Mouse (Mus musculus) embryonic facial prominence, embryonic 11.5 days (tissue): ENCODE measurements around the gene Ctnnd2. TPM values are rescaled to one million over a fixed set of nuclear protein-coding genes. Genes with fewer than 3 reads are reported as not detected.

Source experiments
- ATAC-seq: fragments of 200-750 bp; cut with Nextera tagmentation; replicated peaks from 2 replicates; pipeline ENCODE4 v1.8.0; 2017; ENCODE audit warnings: low read depth; ENCODE audit not compliant: insufficient number of reproducible peaks, low FRiP score, low TSS enrichment
- DNase-seq: peaks from one replicate; pipeline ENCODE4 v3.0.0-alpha.2; 2015; ENCODE audit warnings: low spot score
- H3K27ac ChIP-seq: fragments of 300-500 bp; sonication (generic); replicated peaks from 2 replicates; pipeline ENCODE4 v1.5.1; 2014; ENCODE audit warnings: mild to moderate bottlenecking, low read depth, low read length, control low read depth
- H3K27me3 ChIP-seq: fragments of 300-500 bp; sonication (generic); 2 replicates; pipeline ENCODE4 v1.6.1; 2014; ENCODE audit warnings: mild to moderate bottlenecking, low read length, moderate library complexity, mixed read lengths; ENCODE audit not compliant: control insufficient read depth, insufficient read depth
- H3K36me3 ChIP-seq: fragments of 300-500 bp; sonication (generic); replicated peaks from 2 replicates; pipeline ENCODE4 v1.6.1; 2014; ENCODE audit warnings: low read depth, mild to moderate bottlenecking, low read length, moderate library complexity, mixed read lengths; ENCODE audit not compliant: control insufficient read depth, insufficient read depth
- H3K4me1 ChIP-seq: fragments of 300-500 bp; sonication (generic); 2 replicates; pipeline ENCODE4 v1.6.1; 2014; ENCODE audit warnings: low read length, mixed read lengths; ENCODE audit not compliant: control insufficient read depth, insufficient read depth
- H3K4me2 ChIP-seq: fragments of 300-500 bp; sonication (generic); 2 replicates; pipeline ENCODE4 v1.6.1; 2014; ENCODE audit warnings: low read depth, mild to moderate bottlenecking, control low read depth, low read length, moderate library complexity
- H3K4me3 ChIP-seq: fragments of 300-500 bp; sonication (generic); 2 replicates; pipeline ENCODE4 v1.5.1; 2014; ENCODE audit warnings: low read depth, low read length, control low read depth
- H3K9ac ChIP-seq: fragments of 300-500 bp; sonication (generic); replicated peaks from 2 replicates; pipeline ENCODE4 v1.6.1; 2014; ENCODE audit warnings: mild to moderate bottlenecking, control low read depth, low read length
- H3K9me3 ChIP-seq: fragments of 300-500 bp; sonication (generic); replicated peaks from 2 replicates; pipeline ENCODE4 v1.6.1; 2016; ENCODE audit warnings: mild to moderate bottlenecking, low read length, inconsistent platforms, mixed read lengths; ENCODE audit not compliant: control insufficient read depth
- WGBS: fragments of 180-500 bp; shearing (Covaris S2); extraction: QIAGEN DNeasy Blood & Tissue Kit; methylation state at CpG from one replicate; pipeline ENCODE4 v1.1.7; 2014; 5-methylcytosine and 5-hydroxymethylcytosine counted together
- polyA plus RNA-seq: library from polyadenylated mRNA; unstranded; fragments of >200 nt; fragmentation: Nextera tagmentation; extraction: Ambion mirVana; gene quantifications from 2 replicates; pipeline ENCODE4 v1.2.1, GENCODE M21; 2014

Ctnnd2 gene
- polyA plus RNA-seq, 1 experiment from 2014 or later: 9.6 TPM

GRCm38 (mm10) chr15:30374907-30375306 lies 202.5 kb downstream of the Ctnnd2 start:
- ATAC-seq: no peak
- DNase-seq: no peak
- H3K27me3 ChIP-seq: no peaks in the 10 kb centered on the region

GRCm38 (mm10) chr15:30383075-30383842 lies 210.9 kb downstream of the Ctnnd2 start:
- Histone ChIP-seq H3K9me3 (no peaks in the 10 kb centered on the region), H3K9ac (no peak overlapping the region), H3K27me3 (no peaks in the 10 kb centered on the region), H3K4me2 (no peak overlapping the region), H3K4me3 (no peak overlapping the region), H3K36me3 (no peaks in the 10 kb centered on the region), H3K4me1 (no peaks in the 10 kb centered on the region), H3K27ac (no peak overlapping the region)
- DNase-seq (peak; percentile 58), ATAC-seq (no peak)
- 23% methylated on average over 9 of the region's 9 CpGs for WGBS

More at GRCm38 (mm10) chr15:30374907-30375306, 202.5 kb downstream of the Ctnnd2 start:
- no peak overlapping the region for H3K27ac ChIP-seq
- H3K4me1 ChIP-seq: no peaks in the 10 kb centered on the region
- H3K9me3 ChIP-seq: no peaks in the 10 kb centered on the region
- WGBS: 87% methylated on average over 5 of the region's 5 CpGs
- H3K4me3 ChIP-seq: no peak overlapping the region
- no peak overlapping the region for H3K4me2 ChIP-seq
- no peak overlapping the region for H3K9ac ChIP-seq
- no peaks in the 10 kb centered on the region for H3K36me3 ChIP-seq

- Histone ChIP-seq H3K9ac (no peak overlapping the region), H3K4me3 (no peak overlapping the region), H3K4me2 (no peak overlapping the region), H3K9me3 (no peaks in the 10 kb centered on the region), H3K36me3 (no peaks in the 10 kb centered on the region), H3K27me3 (no peaks in the 10 kb centered on the region), H3K27ac (no peak overlapping the region), H3K4me1 (no peaks in the 10 kb centered on the region)
- ATAC-seq: no peak
- DNase-seq: no peak
- 73% methylated on average over 5 of the region's 5 CpGs for WGBS
Observed at GRCm38 (mm10) chr15:30384386-30384785, 212.0 kb downstream of the Ctnnd2 start.

- no peak overlapping the region for H3K27ac ChIP-seq
- no peaks in the 10 kb centered on the region for H3K36me3 ChIP-seq
- H3K9me3 ChIP-seq: no peaks in the 10 kb centered on the region
- no peak overlapping the region for H3K9ac ChIP-seq
- no peak for DNase-seq
- no peaks in the 10 kb centered on the region for H3K4me1 ChIP-seq
- H3K27me3 ChIP-seq: no peaks in the 10 kb centered on the region
- ATAC-seq: no peak
- no peak overlapping the region for H3K4me2 ChIP-seq
- no peak overlapping the region for H3K4me3 ChIP-seq
Observed at GRCm38 (mm10) chr15:30386489-30386888, 214.1 kb downstream of the Ctnnd2 start.

GRCm38 (mm10) chr15:30387244-30387643 lies 214.9 kb downstream of the Ctnnd2 start:
- no peaks in the 10 kb centered on the region for H3K4me1 ChIP-seq
- no peaks in the 10 kb centered on the region for H3K9me3 ChIP-seq
- ATAC-seq (no peak), DNase-seq (no peak)
- 54% methylated on average over 6 of the region's 6 CpGs for WGBS
- H3K27me3 ChIP-seq: no peaks in the 10 kb centered on the region
- no peak overlapping the region for H3K4me2 ChIP-seq
- H3K27ac ChIP-seq: no peak overlapping the region
- H3K9ac ChIP-seq: no peak overlapping the region
- H3K36me3 ChIP-seq: no peaks in the 10 kb centered on the region
- no peak overlapping the region for H3K4me3 ChIP-seq

- H3K4me3 ChIP-seq: no peak overlapping the region
- DNase-seq (no peak), ATAC-seq (no peak)
- H3K36me3 ChIP-seq: no peaks in the 10 kb centered on the region
- no peaks in the 10 kb centered on the region for H3K9me3 ChIP-seq
- no peaks in the 10 kb centered on the region for H3K27me3 ChIP-seq
- H3K9ac ChIP-seq: no peak overlapping the region
- H3K4me2 ChIP-seq: no peak overlapping the region
- WGBS: 81% methylated on average over 4 of the region's 4 CpGs
- H3K27ac ChIP-seq: no peak overlapping the region
- H3K4me1 ChIP-seq: no peaks in the 10 kb centered on the region
Observed at GRCm38 (mm10) chr15:30401111-30401510, 228.7 kb downstream of the Ctnnd2 start.

GRCm38 (mm10) chr15:30406254-30406653 lies 233.9 kb downstream of the Ctnnd2 start:
- H3K27ac ChIP-seq: no peak overlapping the region
- no peak overlapping the region for H3K9ac ChIP-seq
- 0% methylated on average over 1 of the region's 1 CpGs for WGBS
- peak; percentile 73 for DNase-seq
- H3K9me3 ChIP-seq: no peaks in the 10 kb centered on the region
- no peaks in the 10 kb centered on the region for H3K36me3 ChIP-seq
- H3K27me3 ChIP-seq: no peaks in the 10 kb centered on the region
- no peak overlapping the region for H3K4me3 ChIP-seq
- H3K4me1 ChIP-seq: no peaks in the 10 kb centered on the region
- ATAC-seq: no peak
- H3K4me2 ChIP-seq: no peak overlapping the region

- H3K27ac ChIP-seq: no peak overlapping the region
- H3K4me1 ChIP-seq: no peaks in the 10 kb centered on the region
- no peaks in the 10 kb centered on the region for H3K36me3 ChIP-seq
- ATAC-seq (no peak), DNase-seq (no peak)
- no peak overlapping the region for H3K4me3 ChIP-seq
- H3K27me3 ChIP-seq: no peaks in the 10 kb centered on the region
- 86% methylated on average over 5 of the region's 5 CpGs for WGBS
- no peak overlapping the region for H3K4me2 ChIP-seq
- H3K9ac ChIP-seq: no peak overlapping the region
- H3K9me3 ChIP-seq: no peaks in the 10 kb centered on the region
Observed at GRCm38 (mm10) chr15:30423146-30423545, 250.8 kb downstream of the Ctnnd2 start.
